Mouse (Mus musculus): ENCODE data around the gene Pqbp1.
A peak's percentile ranks its signal among the peaks of the same experiment; 100 is the strongest.
"Not testable (repeated sequence)": the region's sequence is repeated elsewhere in the genome, so short reads cannot be mapped to it uniquely, and the experiment has no call there.

Gene Pqbp1

GRCm38 (mm10) chrX:7898880-7899874, at the start of gene Pqbp1, which contains the start of gene Timm17b:
Gene Pqbp1 (minus strand): TSS chrX:7899269.
Gene Timm17b (plus strand): TSS chrX:7899357.
- peak; percentile 85 for DNase-seq

GRCm38 (mm10) chrX:7947900-7948492, 48.9 kb upstream of the Pqbp1 start:
- DNase-seq, result peak; percentile 91

- DNase-seq, result no peak
These were observed 48.2 kb upstream of the Pqbp1 start, which contains the start of gene Hdac6 for GRCm38 (mm10) chrX:7947108-7947899. Gene Hdac6 (minus strand): TSS chrX:7947889.

GRCm38 (mm10) chrX:7945618-7946017, 46.5 kb upstream of the Pqbp1 start:
- DNase-seq, result no peak

GRCm38 (mm10) chrX:7937667-7938066, 38.6 kb upstream of the Pqbp1 start:
- no peak for DNase-seq

GRCm38 (mm10) chrX:7936874-7937273, 37.8 kb upstream of the Pqbp1 start:
- DNase-seq, result no peak

GRCm38 (mm10) chrX:7928270-7928790, 29.3 kb upstream of the Pqbp1 start, which contains the start of gene Eras:
Gene Eras (minus strand): TSS chrX:7928607.
- DNase-seq, result no peak

GRCm38 (mm10) chrX:7927116-7927515, 28.0 kb upstream of the Pqbp1 start:
- DNase-seq, result no peak

GRCm38 (mm10) chrX:7926266-7926665, 27.2 kb upstream of the Pqbp1 start:
- no peak for DNase-seq

GRCm38 (mm10) chrX:7922032-7922431, 23.0 kb upstream of the Pqbp1 start:
- DNase-seq, result no peak

GRCm38 (mm10) chrX:7919601-7920383, 20.7 kb upstream of the Pqbp1 start, which contains the start of gene Pcsk1n:
Gene Pcsk1n (plus strand): TSS chrX:7919822.
- peak; percentile 42 for DNase-seq

GRCm38 (mm10) chrX:7917960-7918359, 18.9 kb upstream of the Pqbp1 start:
- not testable (repeated sequence) for DNase-seq

GRCm38 (mm10) chrX:7915669-7916068, 16.6 kb upstream of the Pqbp1 start:
- not testable (repeated sequence) for DNase-seq

GRCm38 (mm10) chrX:7910473-7910872, 11.4 kb upstream of the Pqbp1 start:
- no peak for DNase-seq

GRCm38 (mm10) chrX:7909242-7909641, 10.2 kb upstream of the Pqbp1 start, which contains the start of gene Gm10490:
Gene Gm10490 (plus strand): TSS chrX:7909542.
- DNase-seq, result not testable (repeated sequence)

GRCm38 (mm10) chrX:7907735-7908134, 8.7 kb upstream of the Pqbp1 start, which contains the start of gene Gm10491:
Gene Gm10491 (minus strand): TSS chrX:7907835.
- no peak for DNase-seq

GRCm38 (mm10) chrX:7904441-7904840, 5.4 kb upstream of the Pqbp1 start:
- no peak for DNase-seq

- DNase-seq, result no peak
These were observed 858 bp downstream of the Pqbp1 start for GRCm38 (mm10) chrX:7898211-7898610.

GRCm38 (mm10) chrX:7883841-7884567, 15.1 kb downstream of the Pqbp1 start, which contains the start of gene Slc35a2:
Gene Slc35a2 (plus strand): TSS chrX:7884028.
- DNase-seq, result peak; percentile 63

- DNase-seq, result peak; percentile 62
These were observed 19.2 kb downstream of the Pqbp1 start for GRCm38 (mm10) chrX:7879819-7880218.

- no peak for DNase-seq
These were observed 20.6 kb downstream of the Pqbp1 start for GRCm38 (mm10) chrX:7878495-7878894.

All from right cerebral cortex, postnatal 25 days (tissue).